ENCODE assay signal across 18 mouse cellular contexts in the genomic region with DNA sequence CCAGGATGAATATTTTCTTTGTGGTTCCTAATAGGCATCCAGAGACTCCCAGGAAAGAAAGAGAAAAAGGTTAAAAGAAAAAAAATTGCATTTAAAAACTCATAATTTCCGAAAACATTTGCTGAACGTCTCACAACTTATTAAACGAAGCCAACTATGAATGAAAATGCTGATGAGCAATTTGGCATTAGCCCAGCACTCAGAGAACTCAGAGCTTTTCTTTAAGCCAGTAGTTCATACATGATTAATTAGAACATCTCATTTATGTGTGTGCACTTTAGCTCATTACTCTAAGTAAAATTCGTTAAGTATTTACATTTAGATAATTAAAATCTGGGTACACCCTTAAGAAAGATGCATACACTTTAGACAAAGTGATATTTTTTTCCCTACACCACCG.
"Had no signal": no experiment of that assay in that cellular context is flagged by ENCODE, and none has a peak within 500 bp of the region (broad histone marks: within the 10 kb centered on the region; RNA-seq: fewer than 3 reads in every experiment).

No protein-coding gene starts in this region.

- H3K4me1 ChIP-seq: midbrain, embryonic 12.5 days; midbrain, embryonic 15.5 days; neural tube, embryonic 15.5 days had no signal

- H3K4me3 ChIP-seq: midbrain, embryonic 10.5 days; midbrain, embryonic 12.5 days; midbrain, embryonic 15.5 days; myocyte; neural tube, embryonic 13.5 days; neural tube, embryonic 15.5 days had no signal

- H3K36me3 ChIP-seq: midbrain, embryonic 15.5 days; neural tube, embryonic 13.5 days; neural tube, embryonic 15.5 days had no signal

- H3K9me3 ChIP-seq: midbrain, embryonic 10.5 days; midbrain, embryonic 12.5 days; midbrain, embryonic 15.5 days; neural tube, embryonic 13.5 days; neural tube, embryonic 15.5 days had no signal

- H3K27ac ChIP-seq: liver, embryonic 14.5 days; midbrain, embryonic 10.5 days; midbrain, embryonic 12.5 days; midbrain, embryonic 15.5 days; neural tube, embryonic 13.5 days; neural tube, embryonic 15.5 days had no signal

- H3K4me2 ChIP-seq: lung, embryonic 14.5 days; midbrain, embryonic 12.5 days; midbrain, embryonic 15.5 days; neural tube, embryonic 13.5 days; neural tube, embryonic 15.5 days had no signal

- ATAC-seq: midbrain, embryonic 15.5 days had no signal

- H3K9ac ChIP-seq: liver, embryonic 14.5 days; lung, embryonic 14.5 days; midbrain, embryonic 12.5 days; midbrain, embryonic 15.5 days; neural tube, embryonic 13.5 days; neural tube, embryonic 15.5 days had no signal

- H3K27me3 ChIP-seq: midbrain, embryonic 12.5 days; midbrain, embryonic 15.5 days; neural tube, embryonic 13.5 days; neural tube, embryonic 15.5 days had no signal

- DNase-seq: lung, adult 18-20 months; lung, embryonic 14.5 days; lung, postnatal 10 days; lung, postnatal 4 days; right cerebral cortex, adult 18-20 months; right cerebral cortex, postnatal 25 days; right cerebral cortex, postnatal 4 days; spleen, adult 18-20 months; thymus, adult 18-20 months; thymus, postnatal 14 days; thymus, postnatal 36 days had no signal
